Mouse (Mus musculus): ENCODE results near the gene Ablim1. TPM values are rescaled to one million over a fixed set of nuclear protein-coding genes. Genes with fewer than 3 reads are reported as not detected.
A peak's percentile ranks its signal among the peaks of the same experiment; 100 is the strongest.

Gene Ablim1
- polyA plus RNA-seq, 1 experiment from 2014 or later, result 30.2 TPM

DNA sequence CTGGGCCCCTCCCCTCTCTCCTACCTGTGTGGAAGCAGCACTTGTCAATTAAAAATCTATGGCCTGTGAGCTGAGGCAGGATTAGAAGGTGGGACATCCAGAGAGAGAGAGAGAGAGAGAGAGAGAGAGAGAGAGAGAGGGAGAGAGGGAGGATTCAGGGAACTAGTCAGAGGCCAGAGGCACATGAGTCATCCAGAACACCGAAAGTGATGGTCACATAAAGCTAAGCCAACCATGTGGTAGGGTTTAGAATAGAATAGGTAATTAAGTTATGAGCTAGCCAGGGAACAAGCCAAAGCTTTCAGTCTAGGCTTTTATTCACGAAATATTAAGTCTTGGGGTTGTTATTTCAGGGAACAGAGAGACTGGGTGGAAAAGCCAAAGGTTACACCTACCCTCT is 10.1 kb downstream of the Ablim1 start:
- Histone ChIP-seq H3K9me3 (ENCODE audit: control insufficient read depth, low read length) (no peaks in the 10 kb centered on the region), H3K4me2 (ENCODE audit: low read length) (no peak overlapping the region), H3K4me1 (replicated peaks; ENCODE audit: control insufficient read depth, insufficient read depth, low read length) (peaks cover 13% of the 10 kb centered on the region; the same call in 1 of the 2 replicates), H3K4me3 (ENCODE audit: low read depth, low read length) (no peak overlapping the region), H3K27me3 (replicated peaks; ENCODE audit: control insufficient read depth, insufficient read depth, low read length) (no peaks in the 10 kb centered on the region), H3K27ac (ENCODE audit: low read depth) (no peak overlapping the region), H3K36me3 (ENCODE audit: control insufficient read depth, insufficient read depth, low read length) (no peaks in the 10 kb centered on the region), H3K9ac (ENCODE audit: low read length) (no peak overlapping the region)
- DNase-seq (ENCODE audit: low spot score) (no peak), ATAC-seq (replicated peaks; ENCODE audit: low FRiP score, low TSS enrichment, low read depth) (no peak)
- WGBS, result 80% methylated on average over 2 of the region's 2 CpGs

DNA sequence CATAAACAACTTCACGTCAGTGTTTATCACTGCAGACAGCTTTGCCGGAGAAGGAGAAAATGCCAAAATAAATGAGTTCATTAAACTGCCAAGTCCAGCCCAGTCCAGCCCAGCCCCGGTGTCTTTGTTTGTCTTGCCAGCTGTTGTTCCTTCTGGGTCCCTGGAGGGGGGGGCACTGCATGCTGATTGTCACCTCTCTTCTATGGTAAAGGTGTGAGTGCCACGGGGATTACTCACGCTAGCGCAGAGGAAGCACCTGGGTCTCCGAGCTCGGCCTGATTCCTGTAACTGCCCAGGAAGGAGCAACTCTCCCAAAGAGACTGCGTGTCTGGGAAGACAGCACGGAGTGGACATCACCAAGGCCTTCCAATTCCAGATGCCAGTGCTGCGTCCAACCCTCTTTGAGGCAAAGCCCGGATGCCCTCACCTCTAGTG is 12.7 kb downstream of the Ablim1 start:
- no peak overlapping the region for H3K27ac ChIP-seq (ENCODE audit: low read depth)
- no peaks in the 10 kb centered on the region for H3K9me3 ChIP-seq (ENCODE audit: control insufficient read depth, low read length)
- no peak overlapping the region for H3K4me3 ChIP-seq (ENCODE audit: low read depth, low read length)
- WGBS, result 47% methylated on average over 12 of the region's 12 CpGs
- H3K4me2 ChIP-seq (ENCODE audit: low read length), result no peak overlapping the region
- peaks cover 13% of the 10 kb centered on the region for H3K4me1 ChIP-seq (replicated peaks; ENCODE audit: control insufficient read depth, insufficient read depth, low read length)
- no peak for ATAC-seq (replicated peaks; ENCODE audit: low FRiP score, low TSS enrichment, low read depth)
- no peaks in the 10 kb centered on the region for H3K36me3 ChIP-seq (ENCODE audit: control insufficient read depth, insufficient read depth, low read length)
- no peak overlapping the region for H3K9ac ChIP-seq (ENCODE audit: low read length)
- no peaks in the 10 kb centered on the region for H3K27me3 ChIP-seq (replicated peaks; ENCODE audit: control insufficient read depth, insufficient read depth, low read length)
- DNase-seq (ENCODE audit: low spot score), result no peak

DNA sequence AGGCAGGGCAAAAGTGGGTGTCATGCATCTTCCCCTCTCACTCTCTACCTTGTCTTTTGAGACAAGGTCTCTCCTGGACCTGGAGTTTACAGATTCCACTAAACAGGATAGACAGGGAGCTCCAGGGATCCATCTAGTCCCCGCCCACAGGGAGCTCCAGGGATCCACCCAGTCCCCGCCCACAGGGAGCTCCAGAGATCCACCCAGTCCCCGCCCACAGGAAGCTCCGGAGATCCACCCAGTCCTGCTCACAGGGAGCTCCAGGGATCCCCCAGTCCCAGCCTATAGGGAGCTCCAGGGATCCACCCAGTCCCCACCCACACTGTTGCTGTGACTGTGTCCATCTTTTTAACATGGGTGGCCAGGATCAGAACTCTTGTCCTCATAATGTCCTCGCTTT is 16.7 kb downstream of the Ablim1 start:
- Histone ChIP-seq H3K36me3 (ENCODE audit: control insufficient read depth, insufficient read depth, low read length) (no peaks in the 10 kb centered on the region), H3K9ac (ENCODE audit: low read length) (no peak overlapping the region), H3K9me3 (ENCODE audit: control insufficient read depth, low read length) (no peaks in the 10 kb centered on the region), H3K4me2 (ENCODE audit: low read length) (no peak overlapping the region), H3K27me3 (replicated peaks; ENCODE audit: control insufficient read depth, insufficient read depth, low read length) (no peaks in the 10 kb centered on the region), H3K27ac (ENCODE audit: low read depth) (peak overlapping the region; percentile 43; the same call in 1 of the 2 replicates), H3K4me3 (ENCODE audit: low read depth, low read length) (no peak overlapping the region), H3K4me1 (replicated peaks; ENCODE audit: control insufficient read depth, insufficient read depth, low read length) (peaks cover 4% of the 10 kb centered on the region)
- DNase-seq (ENCODE audit: low spot score) (no peak), ATAC-seq (replicated peaks; ENCODE audit: low FRiP score, low TSS enrichment, low read depth) (no peak)
- 82% methylated on average over 5 of the region's 5 CpGs for WGBS

DNA sequence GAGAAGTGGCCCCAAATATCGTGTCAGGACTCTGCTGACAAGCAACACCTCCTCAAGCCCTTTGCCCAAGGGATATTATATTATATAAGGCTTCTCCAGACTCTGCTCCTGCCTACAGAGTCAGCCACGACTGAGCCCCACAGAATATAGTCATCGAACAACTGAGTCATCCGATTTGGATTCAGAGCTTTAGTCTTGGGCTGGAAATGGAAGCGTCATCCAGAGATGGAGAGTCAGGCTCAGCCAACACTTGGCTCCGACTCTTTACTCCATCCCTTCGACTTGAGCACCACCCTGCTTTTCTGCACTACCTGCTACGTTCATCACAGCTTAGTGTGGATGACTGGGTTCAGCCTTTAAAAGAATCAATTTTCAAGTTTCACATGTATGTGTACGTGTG is 17.3 kb downstream of the Ablim1 start:
- H3K4me3 ChIP-seq (ENCODE audit: low read depth, low read length), result no peak overlapping the region
- DNase-seq (ENCODE audit: low spot score) (no peak), ATAC-seq (replicated peaks; ENCODE audit: low FRiP score, low TSS enrichment, low read depth) (no peak)
- no peaks in the 10 kb centered on the region for H3K27me3 ChIP-seq (replicated peaks; ENCODE audit: control insufficient read depth, insufficient read depth, low read length)
- H3K36me3 ChIP-seq (ENCODE audit: control insufficient read depth, insufficient read depth, low read length), result no peaks in the 10 kb centered on the region
- peaks cover 4% of the 10 kb centered on the region for H3K4me1 ChIP-seq (replicated peaks; ENCODE audit: control insufficient read depth, insufficient read depth, low read length)
- H3K9me3 ChIP-seq (ENCODE audit: control insufficient read depth, low read length), result no peaks in the 10 kb centered on the region
- no peak overlapping the region for H3K4me2 ChIP-seq (ENCODE audit: low read length)
- WGBS, result 88% methylated on average over 9 of the region's 9 CpGs
- no peak overlapping the region for H3K9ac ChIP-seq (ENCODE audit: low read length)
- H3K27ac ChIP-seq (ENCODE audit: low read depth), result no peak overlapping the region

DNA sequence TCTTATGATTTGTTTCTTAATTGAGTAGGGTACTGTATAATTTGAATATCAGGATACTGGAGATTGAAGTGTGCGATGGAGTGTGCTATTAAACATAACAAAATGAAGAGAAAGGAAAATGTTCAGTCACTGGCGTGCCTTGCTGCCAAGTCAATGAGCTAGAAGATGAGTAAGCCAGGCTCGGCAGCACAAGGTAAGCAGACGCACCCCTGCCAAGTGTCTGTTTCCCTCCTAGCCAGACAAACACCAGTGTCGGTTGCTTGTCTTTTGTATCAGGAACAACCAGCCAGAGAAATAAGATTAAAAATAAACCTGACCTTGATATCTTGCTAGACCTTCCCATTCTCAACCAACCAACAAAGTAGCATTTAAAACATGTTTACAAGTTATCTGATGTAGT is 18.2 kb downstream of the Ablim1 start:
- Histone ChIP-seq H3K27me3 (replicated peaks; ENCODE audit: control insufficient read depth, insufficient read depth, low read length) (no peaks in the 10 kb centered on the region), H3K27ac (ENCODE audit: low read depth) (no peak overlapping the region), H3K4me3 (ENCODE audit: low read depth, low read length) (no peak overlapping the region), H3K4me1 (replicated peaks; ENCODE audit: control insufficient read depth, insufficient read depth, low read length) (no peaks in the 10 kb centered on the region; the same call in none of the 2 replicates), H3K4me2 (ENCODE audit: low read length) (no peak overlapping the region), H3K36me3 (ENCODE audit: control insufficient read depth, insufficient read depth, low read length) (no peaks in the 10 kb centered on the region), H3K9ac (ENCODE audit: low read length) (no peak overlapping the region), H3K9me3 (ENCODE audit: control insufficient read depth, low read length) (no peaks in the 10 kb centered on the region)
- WGBS, result 72% methylated on average over 5 of the region's 5 CpGs
- no peak for DNase-seq (ENCODE audit: low spot score)
- ATAC-seq (replicated peaks; ENCODE audit: low FRiP score, low TSS enrichment, low read depth), result no peak

DNA sequence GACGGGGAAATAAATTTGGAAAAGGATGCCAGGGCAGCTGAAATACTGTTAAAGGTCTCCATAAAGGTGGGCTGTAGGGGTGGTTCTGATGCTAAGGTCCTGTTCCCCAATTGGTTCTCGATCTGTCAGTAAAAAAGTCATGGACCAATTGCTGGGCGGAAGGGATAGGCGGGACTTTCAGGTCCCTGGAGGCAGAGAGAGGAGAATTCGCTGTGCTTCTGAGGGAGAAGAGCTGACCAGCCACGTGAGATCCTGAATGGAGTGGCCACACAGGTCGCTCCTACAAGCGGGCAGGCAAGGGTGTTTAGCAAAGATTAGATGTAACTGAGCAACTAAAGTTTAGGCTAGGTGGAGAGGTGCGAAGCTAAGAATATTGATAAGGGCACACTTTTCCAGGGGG is 19.2 kb downstream of the Ablim1 start:
- no peak overlapping the region for H3K9ac ChIP-seq (ENCODE audit: low read length)
- H3K27ac ChIP-seq (ENCODE audit: low read depth), result no peak overlapping the region
- no peak overlapping the region for H3K4me3 ChIP-seq (ENCODE audit: low read depth, low read length)
- no peaks in the 10 kb centered on the region for H3K36me3 ChIP-seq (ENCODE audit: control insufficient read depth, insufficient read depth, low read length)
- ATAC-seq (replicated peaks; ENCODE audit: low FRiP score, low TSS enrichment, low read depth) (no peak), DNase-seq (ENCODE audit: low spot score) (no peak)
- no peak overlapping the region for H3K4me2 ChIP-seq (ENCODE audit: low read length)
- H3K27me3 ChIP-seq (replicated peaks; ENCODE audit: control insufficient read depth, insufficient read depth, low read length), result no peaks in the 10 kb centered on the region
- 56% methylated on average over 9 of the region's 9 CpGs for WGBS
- H3K4me1 ChIP-seq (replicated peaks; ENCODE audit: control insufficient read depth, insufficient read depth, low read length), result no peaks in the 10 kb centered on the region; the same call in none of the 2 replicates
- H3K9me3 ChIP-seq (ENCODE audit: control insufficient read depth, low read length), result no peaks in the 10 kb centered on the region

DNA sequence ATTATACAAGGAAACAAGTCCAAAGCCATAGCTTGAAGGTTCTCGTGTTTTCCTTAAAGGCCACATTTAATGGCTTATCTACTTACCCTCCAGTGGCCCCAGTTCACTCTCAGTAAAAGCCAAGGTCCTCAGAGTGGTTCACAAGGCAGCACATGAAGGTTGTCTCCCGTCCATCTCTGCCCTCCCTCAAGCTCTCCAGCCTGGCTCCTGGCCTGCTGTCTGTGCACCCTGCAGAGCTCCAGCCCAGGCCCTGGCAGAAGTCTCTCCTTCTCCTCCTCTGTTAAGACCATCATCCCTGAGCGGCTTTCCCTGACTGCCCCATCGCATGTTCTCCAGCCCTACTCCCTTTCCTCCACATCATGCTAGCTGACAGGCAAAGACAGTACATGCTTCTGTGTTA is 20.4 kb downstream of the Ablim1 start:
- WGBS, result 82% methylated on average over 4 of the region's 4 CpGs
- Histone ChIP-seq H3K9me3 (ENCODE audit: control insufficient read depth, low read length) (no peaks in the 10 kb centered on the region), H3K36me3 (ENCODE audit: control insufficient read depth, insufficient read depth, low read length) (no peaks in the 10 kb centered on the region), H3K4me1 (replicated peaks; ENCODE audit: control insufficient read depth, insufficient read depth, low read length) (peaks cover 7% of the 10 kb centered on the region), H3K9ac (ENCODE audit: low read length) (no peak overlapping the region), H3K4me2 (ENCODE audit: low read length) (no peak overlapping the region), H3K27me3 (replicated peaks; ENCODE audit: control insufficient read depth, insufficient read depth, low read length) (no peaks in the 10 kb centered on the region), H3K27ac (ENCODE audit: low read depth) (no peak overlapping the region), H3K4me3 (ENCODE audit: low read depth, low read length) (no peak overlapping the region)
- DNase-seq (ENCODE audit: low spot score) (no peak), ATAC-seq (replicated peaks; ENCODE audit: low FRiP score, low TSS enrichment, low read depth) (no peak)

DNA sequence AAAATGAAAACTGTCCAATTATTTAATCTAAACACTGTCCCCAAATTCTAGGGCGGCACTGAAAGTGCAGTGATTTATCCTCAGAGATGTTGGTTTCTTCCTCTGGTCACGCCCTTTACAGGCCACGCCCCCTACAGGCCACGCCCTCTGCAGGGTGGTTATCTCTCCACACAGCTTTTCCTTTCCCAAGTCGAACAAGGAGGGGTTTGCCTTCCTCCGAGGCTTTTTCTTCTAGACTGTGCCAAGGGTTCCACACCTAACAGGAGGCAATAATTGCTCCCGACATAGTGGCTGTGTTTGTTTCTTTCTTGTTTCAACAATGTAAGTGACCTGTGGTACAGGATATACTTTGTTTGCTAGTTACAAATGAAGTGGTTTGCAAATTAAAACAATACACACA is 21.0 kb downstream of the Ablim1 start:
- Histone ChIP-seq H3K4me1 (replicated peaks; ENCODE audit: control insufficient read depth, insufficient read depth, low read length) (peaks cover 7% of the 10 kb centered on the region), H3K27ac (ENCODE audit: low read depth) (no peak overlapping the region), H3K9me3 (ENCODE audit: control insufficient read depth, low read length) (no peaks in the 10 kb centered on the region), H3K36me3 (ENCODE audit: control insufficient read depth, insufficient read depth, low read length) (no peaks in the 10 kb centered on the region), H3K27me3 (replicated peaks; ENCODE audit: control insufficient read depth, insufficient read depth, low read length) (no peaks in the 10 kb centered on the region), H3K9ac (ENCODE audit: low read length) (no peak overlapping the region), H3K4me2 (ENCODE audit: low read length) (no peak overlapping the region), H3K4me3 (ENCODE audit: low read depth, low read length) (no peak overlapping the region)
- WGBS, result 27% methylated on average over 7 of the region's 7 CpGs
- DNase-seq (ENCODE audit: low spot score), result no peak
- ATAC-seq (replicated peaks; ENCODE audit: low FRiP score, low TSS enrichment, low read depth), result no peak

DNA sequence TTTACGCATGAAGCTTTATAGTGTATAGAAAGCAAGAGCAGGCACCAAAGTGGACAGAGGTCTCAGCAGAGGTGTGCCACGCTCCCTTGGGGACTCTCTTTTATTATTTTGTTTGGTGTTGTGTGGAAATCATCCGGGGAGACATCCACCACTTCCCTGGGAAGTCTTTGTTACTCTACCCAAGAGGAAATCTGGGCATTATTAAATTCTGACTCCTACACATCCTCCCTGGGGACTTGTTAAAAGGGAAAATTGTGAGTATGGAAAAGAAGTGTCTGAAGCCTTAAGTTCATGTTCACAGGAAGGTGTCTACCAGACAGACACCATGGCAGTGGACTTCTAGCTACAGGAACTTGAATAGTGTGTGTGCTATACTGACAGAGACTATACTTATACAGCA is 31.4 kb downstream of the Ablim1 start:
- H3K9me3 ChIP-seq (ENCODE audit: control insufficient read depth, low read length), result no peaks in the 10 kb centered on the region
- WGBS, result 57% methylated on average over 3 of the region's 3 CpGs

More for the DNA sequence above, 31.4 kb downstream of the Ablim1 start:
- no peak for ATAC-seq (replicated peaks; ENCODE audit: low FRiP score, low TSS enrichment, low read depth)
- DNase-seq (ENCODE audit: low spot score), result no peak
- H3K27ac ChIP-seq (ENCODE audit: low read depth), result no peak overlapping the region
- no peak overlapping the region for H3K9ac ChIP-seq (ENCODE audit: low read length)
- H3K4me1 ChIP-seq (replicated peaks; ENCODE audit: control insufficient read depth, insufficient read depth, low read length), result peaks cover 4% of the 10 kb centered on the region
- H3K27me3 ChIP-seq (replicated peaks; ENCODE audit: control insufficient read depth, insufficient read depth, low read length), result no peaks in the 10 kb centered on the region
- H3K36me3 ChIP-seq (ENCODE audit: control insufficient read depth, insufficient read depth, low read length), result no peaks in the 10 kb centered on the region
- H3K4me2 ChIP-seq (ENCODE audit: low read length), result no peak overlapping the region
- H3K4me3 ChIP-seq (ENCODE audit: low read depth, low read length), result no peak overlapping the region
